Mouse (Mus musculus): Measurements from ENCODE around the gene Ugt1a8.

- no peak for TF ChIP-seq CTCF (IDR thresholded peaks at IDR 0.05; ENCODE audit: low read depth, low read length)
- no peak for TF ChIP-seq GATA1 (IDR thresholded peaks at IDR 0.05; ENCODE audit: borderline replicate concordance, low read length)
- no peak for TF ChIP-seq TAL1 (conservative IDR thresholded peaks at IDR 0.05; ENCODE audit: low read depth, low read length)
- TF ChIP-seq POLR2AphosphoS5 (IDR thresholded peaks at IDR 0.05; ENCODE audit: insufficient replicate concordance, low read depth, low read length): no peak
Measured at GRCm38 (mm10) chr1:88211812-88212211, 124.2 kb downstream of the Ugt1a8 start, which contains the start of gene Ugt1a1.

Data from G1E (cell line).